Mouse (Mus musculus): ENCODE measurements around the gene Ube4a.

Ube4a gene

DNA sequence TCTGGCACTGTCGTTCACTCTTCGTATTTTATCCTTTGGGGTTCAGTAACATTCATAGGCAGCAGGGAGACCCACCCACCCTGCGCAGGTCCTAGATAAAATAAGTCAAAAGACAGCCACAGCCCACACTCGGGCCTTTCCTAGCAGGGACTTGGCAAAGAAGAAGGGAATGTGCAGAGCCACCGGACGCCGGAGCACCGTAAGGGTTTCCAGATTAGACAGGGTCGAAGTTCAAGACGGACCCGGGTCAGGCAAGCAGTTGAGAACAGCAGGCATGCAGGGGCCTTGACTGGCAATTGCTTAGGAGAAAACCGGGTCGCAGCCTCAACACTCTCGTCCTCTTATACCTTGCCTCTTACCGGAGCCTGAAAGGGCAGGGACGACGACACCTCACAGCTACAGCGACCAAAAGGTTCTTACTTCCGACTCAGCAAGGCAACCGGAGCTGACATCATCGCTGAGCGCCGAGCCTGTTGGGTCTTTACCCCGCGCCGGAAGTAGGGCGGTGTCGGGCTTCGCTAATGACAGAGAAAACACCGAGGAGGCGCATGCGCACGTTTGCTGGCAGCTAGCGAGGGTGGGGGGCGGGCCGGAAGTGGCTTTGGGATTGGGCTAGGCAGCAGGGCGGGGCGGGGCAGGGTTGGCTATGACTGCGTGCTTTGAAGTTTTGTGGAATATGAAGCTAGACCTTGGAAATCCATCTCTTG is at the start of gene Ube4a:
Gene Ube4a, minus strand, starts transcription at position 475 of the 707 bp plus-strand sequence.
- peak; percentile 99 for DNase-seq

DNA sequence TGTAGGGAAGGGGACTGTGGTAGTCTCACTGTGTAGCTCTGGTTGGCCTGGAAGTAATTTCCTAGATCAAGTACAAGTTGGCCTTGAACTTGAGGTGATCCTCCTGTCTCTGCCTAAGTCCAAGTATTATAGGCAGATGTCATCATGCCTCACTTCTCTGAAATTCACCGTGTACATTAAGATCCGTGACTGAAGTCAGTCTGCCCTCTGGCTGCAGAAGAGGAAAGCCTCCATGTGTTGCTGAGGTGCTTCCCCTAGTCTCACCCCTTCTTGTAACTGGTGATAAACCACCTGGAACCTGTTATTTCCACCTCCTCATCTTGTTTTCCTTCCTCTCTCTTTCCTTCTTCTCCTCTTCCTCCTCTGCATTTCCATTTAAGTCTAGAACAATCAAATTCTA is 49.5 kb upstream of the Ube4a start:
- no peak for DNase-seq

DNA sequence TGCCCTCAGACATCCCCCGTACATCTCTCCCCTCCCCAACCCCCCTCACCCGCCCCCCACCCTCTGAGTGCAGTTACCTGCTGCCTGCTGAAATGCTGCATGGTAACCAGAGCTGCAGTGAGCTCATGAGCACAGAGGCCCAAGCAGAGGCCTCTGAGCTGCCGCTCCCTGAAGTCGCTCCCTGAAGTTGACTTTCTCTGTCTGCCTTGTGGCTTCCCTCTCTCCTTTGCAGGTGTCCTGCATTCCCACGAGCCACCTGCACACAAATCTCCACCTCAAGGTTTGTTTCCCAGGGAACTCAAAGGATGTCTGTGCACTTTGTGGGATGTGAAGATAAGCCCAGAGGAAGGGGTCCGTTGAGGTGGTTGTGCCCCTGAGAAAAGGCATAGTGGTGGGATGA is 45.9 kb upstream of the Ube4a start:
- no peak for DNase-seq

DNA sequence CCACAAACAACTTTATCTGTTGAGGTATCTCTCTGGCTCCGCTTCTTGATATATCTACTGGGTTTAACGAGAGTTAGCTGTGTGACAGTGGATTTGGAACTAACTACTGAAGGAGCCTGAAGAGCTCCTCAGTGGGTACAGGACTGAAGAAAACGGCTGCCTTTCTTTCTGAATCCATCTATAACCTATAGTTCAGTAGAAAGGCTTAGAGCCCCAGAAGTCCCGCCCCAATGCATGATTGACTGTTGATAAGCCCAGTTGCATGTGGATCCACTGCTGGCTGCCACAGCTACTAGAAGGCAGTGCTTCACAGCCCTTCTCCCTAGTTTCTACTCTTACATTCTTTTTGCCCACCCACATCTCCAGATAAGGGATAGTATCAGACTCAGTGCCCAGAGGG is 45.1 kb upstream of the Ube4a start:
- DNase-seq: no peak

DNA sequence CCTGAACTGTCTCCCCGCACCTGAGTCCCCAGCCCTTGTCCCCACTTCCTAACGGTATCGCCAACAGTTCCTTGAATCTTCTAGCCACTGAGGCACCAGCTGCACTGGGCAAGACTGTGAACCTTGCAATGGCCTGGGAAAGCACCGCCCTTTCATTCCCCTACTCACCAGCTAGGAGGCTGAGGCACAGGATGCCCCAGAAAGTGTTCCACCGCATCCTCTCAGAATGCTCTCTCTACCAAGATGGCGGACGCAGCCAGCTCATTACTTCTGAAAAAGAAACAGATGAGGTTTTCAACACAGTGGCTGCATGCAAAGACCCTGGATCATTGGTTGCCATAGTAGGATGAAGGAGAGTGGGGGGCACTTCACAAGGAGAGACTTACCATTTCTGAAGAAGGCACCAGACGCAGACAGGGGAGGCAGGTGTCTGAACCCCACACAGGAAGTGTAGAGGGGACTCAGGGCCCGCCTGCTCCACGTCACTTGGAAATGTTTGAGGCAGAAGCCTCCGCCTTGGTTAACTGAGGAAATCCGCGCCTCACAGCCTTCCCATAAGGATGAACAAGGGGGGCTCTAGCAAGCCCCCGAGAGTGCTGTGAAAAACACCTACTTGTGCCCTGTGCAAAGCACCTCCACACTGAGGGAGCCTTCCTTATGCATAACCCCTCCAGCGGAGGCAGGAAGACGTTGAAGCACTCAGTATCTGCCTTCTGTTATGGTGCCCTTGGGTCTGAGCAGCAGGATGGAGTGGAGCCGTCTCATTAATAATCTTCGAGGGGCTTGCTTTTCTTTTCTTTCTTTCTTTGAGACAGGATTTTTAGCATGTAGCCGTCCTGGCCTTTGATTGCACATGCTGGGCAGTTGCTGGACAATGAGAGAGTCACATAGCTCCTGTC is 44.0 kb upstream of the Ube4a start, which contains the start of gene Cd3e:
Gene Cd3e, minus strand, starts transcription at position 448 of the 899 bp plus-strand sequence.
- no peak for DNase-seq

DNA sequence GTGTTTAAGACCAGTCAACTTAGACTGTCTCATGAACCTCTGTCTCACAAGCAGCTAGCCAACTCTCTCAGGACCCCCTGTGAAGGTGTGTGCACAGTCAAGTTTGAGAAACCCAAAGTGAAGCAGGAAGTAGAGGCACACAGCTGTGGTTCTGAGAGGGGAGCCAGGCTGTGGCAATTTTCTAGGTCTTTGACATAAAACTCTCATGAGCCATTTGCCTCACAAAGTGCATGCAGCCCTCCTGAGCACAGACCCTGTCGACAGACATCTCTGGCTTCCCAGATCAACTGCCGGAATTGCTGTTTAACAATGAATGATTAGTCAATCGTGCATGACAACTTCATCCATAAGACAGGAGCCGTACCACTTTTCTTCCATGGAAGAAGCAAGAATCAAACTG is 42.9 kb upstream of the Ube4a start:
- DNase-seq: no peak

DNA sequence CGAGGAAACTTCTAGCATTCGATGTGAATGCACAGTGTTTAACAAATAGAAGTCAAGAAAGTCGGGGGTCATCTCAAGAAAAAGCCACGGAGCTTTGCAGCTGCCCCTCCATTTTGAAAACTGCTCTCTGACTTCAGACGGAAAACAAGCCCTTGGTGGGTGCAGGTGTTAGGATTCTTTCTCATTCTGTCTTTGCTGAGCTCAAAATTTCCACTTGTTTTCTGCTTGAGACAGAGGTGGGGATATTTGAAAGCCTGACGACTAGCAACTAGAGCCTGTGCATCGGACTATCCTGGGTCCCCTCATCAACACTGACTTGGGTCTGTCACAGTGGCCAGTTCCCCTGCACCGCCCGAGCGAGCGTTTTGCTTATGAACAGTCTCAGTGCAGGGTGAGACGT is 42.0 kb upstream of the Ube4a start:
- no peak for DNase-seq

DNA sequence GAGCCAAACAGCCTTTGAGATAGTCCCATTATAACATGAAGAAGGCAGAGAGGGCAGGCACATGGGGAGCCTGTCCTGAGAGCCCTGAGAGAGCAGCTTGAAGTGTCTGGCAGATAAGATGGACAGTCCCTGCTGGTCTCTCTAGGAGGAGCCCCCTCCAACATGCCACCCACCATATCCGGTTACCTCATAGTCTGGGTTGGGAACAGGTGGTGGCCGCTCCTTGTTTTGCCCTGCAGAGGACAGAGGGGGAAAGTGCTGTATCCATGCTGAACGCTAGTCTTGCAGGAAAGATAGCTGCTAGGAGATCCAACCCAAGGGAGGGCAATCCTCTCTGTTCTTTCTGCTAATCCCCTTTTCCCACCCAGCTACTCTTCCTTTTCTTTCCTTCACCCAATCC is 34.8 kb upstream of the Ube4a start:
- DNase-seq: no peak

DNA sequence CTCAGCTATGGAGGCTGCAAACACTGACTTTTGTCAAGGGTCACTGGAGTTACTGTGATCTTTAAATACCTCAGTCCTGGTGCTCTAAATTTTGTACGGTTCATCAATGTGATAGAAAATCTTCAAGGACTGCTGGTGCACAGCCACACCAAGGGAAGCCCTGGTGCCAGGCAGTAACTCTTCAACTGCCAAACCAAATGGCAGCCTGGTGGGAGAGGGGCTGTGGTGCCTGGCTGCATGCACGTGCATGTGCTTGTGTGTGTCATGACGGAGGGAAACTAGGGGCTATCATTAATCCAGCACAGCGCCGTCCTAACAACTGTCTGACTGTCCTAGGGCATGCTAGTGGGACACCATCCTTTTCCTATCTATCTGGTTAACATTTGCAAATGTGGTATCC is 34.4 kb upstream of the Ube4a start:
- DNase-seq: no peak

DNA sequence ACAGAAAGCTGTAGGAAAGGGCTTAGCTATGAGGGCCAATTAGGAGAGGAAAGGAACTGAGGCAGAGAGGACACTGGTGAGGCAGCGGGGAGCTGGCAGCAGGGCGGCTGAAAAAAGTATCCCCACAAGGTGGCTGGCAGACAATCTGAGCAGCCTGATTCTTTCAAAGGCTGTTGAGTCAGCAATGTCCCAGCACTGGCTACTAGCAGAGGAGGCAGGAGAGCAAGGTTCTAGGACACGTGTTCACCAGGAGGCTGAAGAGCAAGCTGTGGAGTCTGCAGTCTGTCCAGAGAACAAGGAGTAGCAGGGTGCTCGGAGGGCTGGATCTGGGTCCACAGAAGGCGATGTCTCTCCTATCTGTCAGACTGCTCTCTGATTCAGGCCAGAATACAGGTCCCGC is 33.8 kb upstream of the Ube4a start:
- DNase-seq: no peak

DNA sequence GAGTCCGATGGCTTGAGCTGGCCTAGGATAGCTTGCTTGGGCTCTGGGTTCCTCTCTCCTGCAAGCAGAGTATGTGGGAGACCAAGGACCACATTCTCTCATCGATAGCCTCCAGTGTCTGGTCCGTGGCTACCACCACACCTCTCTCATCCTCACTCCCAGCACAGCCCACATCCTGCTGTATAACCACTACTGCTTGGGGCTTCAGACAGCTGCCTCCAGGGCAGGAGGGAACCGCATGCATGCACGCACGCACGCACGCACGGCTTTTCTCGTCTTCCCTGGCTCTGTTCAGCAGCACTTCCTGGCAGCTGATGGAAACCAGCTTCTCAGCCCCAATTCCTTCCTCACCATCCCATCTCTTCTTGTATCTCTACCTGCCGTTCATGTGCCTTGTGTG is 32.7 kb upstream of the Ube4a start:
- no peak for DNase-seq

DNA sequence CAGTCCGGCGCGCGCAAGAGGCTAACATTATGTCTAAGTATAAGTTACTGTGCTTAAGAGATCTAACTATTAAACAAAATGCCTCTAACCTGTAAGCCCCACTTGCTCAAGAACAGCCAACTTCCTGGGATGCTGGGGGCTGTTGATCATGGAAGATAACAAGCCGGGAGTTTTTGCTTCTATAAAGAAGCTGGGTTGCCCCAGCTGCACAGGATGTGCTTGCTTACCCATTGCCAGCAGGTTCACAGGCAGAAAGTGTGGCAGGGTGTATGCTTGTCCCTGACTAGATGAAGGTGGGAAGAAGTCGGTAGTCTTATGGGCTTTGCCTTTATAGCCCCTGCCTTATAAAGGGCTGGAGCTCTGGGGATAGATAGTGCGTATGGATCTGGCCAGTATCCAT is 31.2 kb upstream of the Ube4a start:
- no peak for DNase-seq

DNA sequence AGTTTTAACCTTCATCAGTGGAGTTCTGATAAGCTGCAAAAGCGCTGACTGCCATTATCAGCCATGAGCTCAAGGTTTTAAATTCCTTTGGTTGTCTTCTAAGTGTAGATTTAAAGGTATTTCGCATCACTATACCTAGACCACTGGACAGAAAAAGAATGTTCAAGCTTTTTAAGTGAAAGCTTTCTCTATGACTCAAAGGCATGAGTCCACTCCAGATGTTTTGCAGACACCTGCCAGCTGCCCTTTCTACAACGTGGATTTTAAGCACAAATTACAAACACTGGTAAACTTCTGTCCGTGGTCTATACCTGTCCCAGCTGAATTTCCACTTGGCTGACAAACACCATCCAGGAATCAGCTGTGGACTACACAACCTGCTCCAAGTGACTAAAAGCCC is 29.6 kb upstream of the Ube4a start:
- DNase-seq: no peak

DNA sequence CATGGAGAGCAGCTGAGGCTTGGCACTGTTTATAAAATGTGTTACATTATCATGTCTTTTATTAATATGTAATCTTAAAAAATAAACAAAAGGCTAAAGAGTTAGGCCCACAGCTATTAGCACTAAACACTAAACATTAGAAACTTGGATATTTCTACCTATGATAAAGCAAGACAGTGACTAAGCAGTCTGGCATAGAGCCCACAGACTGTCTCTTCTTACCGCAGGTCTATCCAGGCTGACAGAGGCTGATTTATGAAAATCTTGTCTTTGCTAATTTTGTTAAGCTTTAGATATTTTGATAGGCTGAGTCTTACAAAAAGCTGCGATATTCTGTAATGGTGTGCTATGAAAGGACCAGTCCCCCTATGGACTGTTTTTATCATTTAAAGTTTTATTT is 27.9 kb upstream of the Ube4a start:
- DNase-seq: no peak

DNA sequence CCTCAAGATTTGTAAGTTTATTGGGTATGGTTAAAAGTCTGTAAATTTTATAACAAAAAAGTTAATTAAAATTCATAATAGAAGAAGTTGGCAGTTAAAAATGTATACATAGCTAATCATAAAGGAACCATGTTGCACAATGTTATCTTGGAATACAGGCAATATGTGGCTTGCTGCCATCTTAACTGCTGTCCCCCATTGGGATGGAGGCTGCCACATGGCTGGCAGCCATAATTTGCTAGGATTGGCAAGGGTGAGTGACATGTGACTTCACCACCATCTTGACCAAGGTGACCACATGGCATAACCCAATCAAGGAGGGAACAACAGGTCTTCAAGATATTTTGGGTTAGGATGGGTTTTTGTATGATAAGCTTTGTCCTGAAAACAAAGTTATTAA is 26.9 kb upstream of the Ube4a start:
- DNase-seq: no peak

DNA sequence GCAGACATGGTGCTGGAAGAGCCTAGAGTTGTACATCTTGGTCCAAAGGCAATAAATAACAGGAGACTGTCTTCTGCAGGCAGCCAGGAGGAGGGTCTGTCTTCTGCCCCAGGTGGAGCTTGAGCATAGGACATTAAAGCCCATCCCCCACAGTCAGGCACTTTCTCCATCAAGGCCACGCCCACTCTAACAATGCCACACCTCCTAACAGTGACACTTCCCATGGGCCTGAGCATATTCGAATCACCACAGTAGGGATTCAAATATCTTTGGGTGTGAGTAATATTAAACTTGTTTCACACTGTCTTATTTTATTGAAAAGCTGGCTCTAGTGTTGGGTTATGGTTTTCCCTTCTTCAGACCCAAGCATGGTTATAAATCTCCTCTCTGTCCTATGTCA is 26.4 kb upstream of the Ube4a start:
- DNase-seq: no peak

DNA sequence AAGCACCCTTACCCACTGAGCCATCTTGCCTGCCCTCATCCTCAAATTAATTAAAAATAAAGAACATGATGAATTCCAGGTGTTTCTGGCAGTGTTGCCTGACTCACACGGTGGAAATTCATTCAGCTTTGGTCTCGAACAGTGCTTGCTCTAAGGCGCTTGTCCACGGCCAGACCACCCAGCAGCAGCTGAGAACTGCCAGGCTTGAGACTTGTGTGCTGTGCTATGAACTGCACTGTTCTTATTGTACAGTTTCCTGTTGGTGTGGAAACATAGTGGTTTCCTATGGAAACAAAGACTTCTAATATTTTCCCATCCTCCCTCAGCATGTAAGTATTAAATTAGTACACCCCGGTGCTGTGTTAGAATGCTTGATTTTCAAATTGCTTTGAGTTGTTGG is 21.6 kb upstream of the Ube4a start:
- no peak for DNase-seq

DNA sequence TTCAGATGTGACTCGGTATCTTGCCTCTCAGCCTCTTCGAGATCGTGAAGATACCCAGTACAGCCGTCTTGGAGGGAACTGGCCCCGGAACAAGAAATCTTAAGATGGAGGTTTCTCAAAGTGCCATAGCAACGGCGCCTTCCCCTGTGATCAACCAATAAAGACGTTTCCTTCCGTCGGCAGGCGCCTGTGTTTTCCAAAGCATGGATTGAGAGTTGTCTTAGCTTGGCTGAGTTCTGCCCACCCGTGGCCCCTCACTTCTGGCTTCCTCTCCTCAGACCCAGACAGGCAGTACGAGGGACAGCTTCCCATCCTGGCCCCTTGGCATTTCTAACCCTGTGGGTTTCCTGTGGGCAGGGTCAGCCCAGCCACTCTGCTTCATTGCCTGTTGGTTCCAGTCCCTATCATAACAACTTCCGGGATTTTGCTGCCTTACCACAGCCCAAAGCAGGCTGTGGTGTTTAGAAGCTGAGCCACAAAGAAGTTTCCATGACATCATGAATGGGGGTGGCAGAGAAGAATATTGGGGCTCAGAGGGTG is 20.9 kb upstream of the Ube4a start:
- no peak for DNase-seq

DNA sequence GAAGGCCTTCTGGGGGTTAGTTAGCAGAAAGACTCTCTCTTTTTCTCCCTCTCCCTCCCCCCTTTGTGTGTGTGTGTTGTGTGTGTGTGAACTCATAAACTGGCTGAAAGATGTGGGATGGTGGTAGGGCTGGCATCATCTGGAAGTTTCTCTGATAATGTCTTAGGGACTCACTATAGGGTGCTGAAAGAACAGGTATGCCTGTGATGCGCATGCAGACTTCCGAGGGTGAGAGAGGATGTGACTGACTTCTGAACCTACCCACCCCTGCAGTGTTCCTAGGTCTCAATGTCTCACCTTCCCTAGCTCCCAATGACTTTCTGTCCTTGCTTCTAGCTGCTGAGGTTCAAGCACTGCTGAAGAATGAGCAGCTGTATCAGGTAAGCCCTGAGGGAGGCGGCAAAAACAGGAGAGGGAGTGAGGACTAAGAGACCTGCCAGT is 20.3 kb upstream of the Ube4a start:
- DNase-seq: no peak

DNA sequence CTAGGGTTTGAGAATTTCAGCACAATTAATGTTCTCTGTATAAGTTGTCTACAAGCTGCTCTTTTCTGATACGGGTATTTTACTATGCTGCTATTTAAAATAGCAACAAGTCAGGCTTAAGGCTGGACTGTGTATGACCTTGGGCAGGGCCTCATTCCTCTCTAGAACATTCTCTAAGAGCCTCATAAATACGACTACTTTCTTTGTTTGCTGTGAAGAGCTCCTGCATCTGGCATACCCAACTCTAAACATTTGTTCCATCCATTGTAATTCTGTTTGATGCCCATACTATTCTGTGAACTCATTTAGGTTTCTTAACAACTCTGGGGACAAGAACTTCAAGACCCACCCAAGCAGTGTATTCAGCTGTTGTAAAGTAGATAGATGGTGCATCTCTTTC is 17.6 kb upstream of the Ube4a start:
- no peak for DNase-seq

DNA sequence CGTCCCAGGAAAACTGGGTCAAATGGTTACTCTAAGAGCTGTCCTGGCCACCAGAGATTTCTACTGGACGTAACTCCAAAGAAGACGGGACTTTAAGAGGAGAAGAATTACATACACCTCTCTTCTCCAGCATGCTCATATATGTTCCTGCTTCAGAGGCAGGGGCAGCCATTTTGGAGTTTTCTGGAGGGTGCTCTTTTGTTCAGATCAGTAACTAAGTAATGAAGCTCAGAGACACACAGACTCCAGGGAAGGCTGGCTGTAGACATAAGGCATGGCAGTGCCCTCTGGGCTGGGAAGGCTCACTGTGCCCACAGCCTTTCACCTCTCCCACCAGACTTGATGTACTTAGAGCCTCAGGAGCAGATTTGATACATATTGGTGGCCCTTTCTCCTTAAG is 17.1 kb upstream of the Ube4a start:
- DNase-seq: no peak

DNA sequence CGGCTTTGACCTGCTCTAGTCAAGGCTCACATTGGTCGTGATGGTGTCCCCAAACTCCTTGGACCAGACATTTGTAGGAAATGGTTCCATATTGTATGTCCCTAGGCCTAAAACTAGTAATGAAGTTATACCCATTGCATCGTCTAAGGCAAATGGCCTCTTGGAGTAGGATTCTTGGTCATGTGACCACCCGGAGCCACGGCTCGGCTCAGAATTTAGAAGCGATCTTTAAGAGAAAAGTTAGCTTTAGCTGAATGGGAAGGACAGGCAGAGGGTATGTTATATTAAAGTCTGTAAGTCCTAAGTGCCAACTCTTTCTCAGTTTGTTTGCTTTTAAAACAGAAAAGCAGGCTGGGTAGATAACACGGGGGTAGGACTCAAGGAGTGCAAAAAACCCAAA is 16.7 kb upstream of the Ube4a start:
- DNase-seq: no peak

DNA sequence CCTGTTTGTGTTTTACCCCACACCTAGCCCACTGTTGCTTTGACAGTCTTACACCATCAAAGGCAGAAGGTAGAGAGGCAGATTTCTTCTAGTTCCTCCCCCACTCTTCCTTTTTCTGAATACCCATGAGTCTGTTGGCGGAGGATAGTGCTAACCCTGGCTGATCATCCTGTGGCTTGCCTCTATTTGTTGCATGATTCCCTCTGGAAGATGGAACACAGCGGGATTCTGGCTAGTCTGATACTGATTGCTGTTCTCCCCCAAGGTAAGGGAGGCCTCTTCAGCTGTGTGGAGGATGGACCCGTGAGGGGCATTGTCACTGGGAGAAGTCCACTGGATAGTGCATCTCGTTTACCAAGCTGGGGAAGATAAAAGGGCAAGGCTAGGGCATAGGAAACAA is 16.3 kb upstream of the Ube4a start, which contains the start of gene Cd3d:
Gene Cd3d, plus strand, starts transcription at position 111 of the 400 bp plus-strand sequence.
- no peak for DNase-seq

DNA sequence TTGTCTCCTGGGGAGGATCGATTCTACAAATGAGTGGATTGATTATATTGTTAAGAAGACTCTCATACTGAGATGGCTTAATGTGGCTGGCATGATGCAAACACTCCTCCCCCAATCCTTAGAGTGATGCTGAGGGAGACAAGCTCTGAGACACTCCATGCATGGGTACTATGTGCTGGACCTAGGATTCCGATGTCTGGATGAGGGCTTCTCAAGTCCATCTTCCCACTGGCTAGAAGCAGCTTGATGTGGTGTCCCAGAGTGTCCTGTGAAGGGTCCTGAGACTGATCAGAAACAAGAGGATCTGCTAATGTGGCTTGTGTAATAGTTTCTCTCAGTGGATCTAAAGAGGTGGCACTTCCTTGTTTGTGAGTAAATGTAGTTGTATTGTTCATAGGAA is 15.7 kb upstream of the Ube4a start:
- DNase-seq: no peak

Data from right cerebral cortex, postnatal 25 days (tissue).